Comparison of ENCODE assay signal across 8 mouse cellular contexts in genomic region chr11:119091598-119091991, GRCm38 (mm10). TPM values are rescaled to one million over a fixed set of nuclear protein-coding genes. Genes with fewer than 3 reads are reported as not detected.
A peak's percentile ranks its signal among the peaks of the same experiment; 100 is the strongest.
DNase-seq lines count a peak whose midpoint lies in the region; ATAC-seq and TF ChIP-seq lines count a peak whose summit lies in the region.

No protein-coding gene starts in this region.

- peaks cover 20% of the 10 kb centered on the region for H3K27me3 ChIP-seq in neural tube, embryonic 14.5 days (ENCODE audit: control insufficient read depth, insufficient read depth, low read length)

- peak overlapping the region; percentile 97; the same call in 1 of the 2 replicates for H3K4me2 ChIP-seq in neural tube, embryonic 14.5 days (ENCODE audit: low read depth, low read length)

- H3K4me1 ChIP-seq in lung, adult 2 months (ENCODE audit: control insufficient read depth, insufficient read depth, low read length): peaks cover 25% of the 10 kb centered on the region
- H3K4me1 ChIP-seq in neural tube, embryonic 14.5 days (ENCODE audit: control insufficient read depth, insufficient read depth, low read length): peaks cover 7% of the 10 kb centered on the region

- peak; percentile 74 for TF ChIP-seq CTCF in lung, adult 2 months (IDR thresholded peaks at IDR 0.05; ENCODE audit: insufficient read depth, low read length)

- peak; percentile 10; the same call in 1 of the 2 replicates for ATAC-seq in neural tube, embryonic 14.5 days (ENCODE audit: low read depth)

- H3K4me3 ChIP-seq in lung, adult 2 months (replicated peaks; ENCODE audit: extremely low read depth, low read depth, low read length): no peak overlapping the region
- peak overlapping the region; percentile 50; the same call in 1 of the 2 replicates for H3K4me3 ChIP-seq in neural tube, embryonic 14.5 days (ENCODE audit: low read depth, low read length)

- no peak for TF ChIP-seq POLR2A in lung, adult 2 months (IDR thresholded peaks at IDR 0.05; ENCODE audit: borderline replicate concordance, extremely low read depth, low read depth, low read length)

- 9% methylated on average over 8 of the region's 8 CpGs for WGBS in lung, adult 2 months
- WGBS in neural tube, embryonic 14.5 days: 5% methylated on average over 8 of the region's 8 CpGs

- H3K9me3 ChIP-seq in neural tube, embryonic 14.5 days (ENCODE audit: control insufficient read depth, low read length): no peaks in the 10 kb centered on the region

- intact Hi-C loops in gastrocnemius, postnatal 36 days (cut with DNase I): loop anchor here (2.0 kb wide), 1 partner anchor 35 kb away; no protein-coding TSS in a partner anchor

- DNase-seq in right cerebral cortex, adult 18-20 months: peak; percentile 12
- no peak for DNase-seq in right cerebral cortex, postnatal 36 days (ENCODE audit: low spot score in 2 of 2)
- peak; percentile 50 for DNase-seq in cerebellum, adult 9-10 months
- DNase-seq in gastrocnemius, postnatal 36 days: peak; percentile 34 to 47
- peak; percentile 84 for DNase-seq in kidney, adult 11 months
- peak; percentile 56 for DNase-seq in lung, adult 2 months
- DNase-seq in yolk sac, embryonic 10.5 days (ENCODE audit: low spot score): peak; percentile 69

- H3K9ac ChIP-seq in neural tube, embryonic 14.5 days (replicated peaks; ENCODE audit: low read depth, low read length): no peak overlapping the region

- H3K27ac ChIP-seq in neural tube, embryonic 14.5 days (ENCODE audit: low read depth, low read length): no peak overlapping the region

- H3K36me3 ChIP-seq in neural tube, embryonic 14.5 days (ENCODE audit: control insufficient read depth, insufficient read depth, low read length): no peaks in the 10 kb centered on the region

RNA-seq across cellular contexts. Expression of gene Cbx4, which starts 5.6 kb away (rescaled TPM):
- 1 to 10 TPM; 1.6 to 3.0 TPM for total RNA-seq in gastrocnemius, postnatal 36 days (2021)
- polyA plus RNA-seq in lung, adult 2 months (2012; rRNA removed): 16.2 and 16.8 TPM in 2 replicates
- polyA plus RNA-seq in neural tube, embryonic 14.5 days (2014; fragmentation: Nextera tagmentation; extraction: Ambion mirVana): 14.5 and 15.1 TPM in 2 replicates

RNA-seq across cellular contexts. Expression of gene Cbx8, which starts 50.8 kb away (rescaled TPM):
- 1 to 10 TPM; 1.5 to 1.9 TPM for total RNA-seq in gastrocnemius, postnatal 36 days (2021)
- 3.8 and 3.9 TPM in 2 replicates for polyA plus RNA-seq in lung, adult 2 months (2012; rRNA removed)
- polyA plus RNA-seq in neural tube, embryonic 14.5 days (2014; fragmentation: Nextera tagmentation; extraction: Ambion mirVana): 7.7 and 10.1 TPM in 2 replicates

Comparison
In these comparisons a context has a peak if more than half of its experiments do, and no peak if none do; other contexts are left out.
1. DNase-seq: peak in right cerebral cortex, adult 18-20 months (single experiment), cerebellum, adult 9-10 months (single experiment), gastrocnemius, postnatal 36 days (2 of 2), kidney, adult 11 months (single experiment), lung, adult 2 months (single experiment) and yolk sac, embryonic 10.5 days (single experiment); none in right cerebral cortex, postnatal 36 days (0 of 2).